Mouse (Mus musculus) heart, postnatal 0 days (tissue): Measurements from ENCODE around the gene Pde4a.

ENCODE experiments used
- CTCF ChIP-seq: IDR thresholded peaks from 2 replicates; pipeline ENCODE4 v1.5.1; 2016; ENCODE audit warnings: antibody characterized with exemption, control low read depth, low read depth
- EP300 ChIP-seq: IDR thresholded peaks from 2 replicates; pipeline ENCODE4 v1.6.1; 2016; ENCODE audit warnings: antibody characterized with exemption, low read depth

GRCm38 (mm10) chr9:21134595-21135328, 30.8 kb upstream of the Pde4a start:
- no peak for TF ChIP-seq EP300
- no peak for TF ChIP-seq CTCF
